In genomic region chr3:104220295-104220965, GRCm38 (mm10) we compare ENCODE assay signal across 8 mouse cellular contexts. TPM values are rescaled to one million over a fixed set of nuclear protein-coding genes. Genes with fewer than 3 reads are reported as not detected.
A peak's percentile ranks its signal among the peaks of the same experiment; 100 is the strongest.
DNase-seq lines count a peak whose midpoint lies in the region; ATAC-seq lines count a peak whose summit lies in the region.

Gene Magi3 (minus strand): TSS chr3:104220374.

- H3K36me3 ChIP-seq in heart, embryonic 10.5 days = no peaks in the 10 kb centered on the region
- H3K36me3 ChIP-seq in kidney, embryonic 15.5 days = no peaks in the 10 kb centered on the region

- H3K27ac ChIP-seq in heart, embryonic 10.5 days = peak within 1 kb of the TSS; percentile 95
- peak within 1 kb of the TSS; percentile 98 for H3K27ac ChIP-seq in kidney, embryonic 15.5 days

- peak within 1 kb of the TSS; percentile 90 for H3K4me3 ChIP-seq in heart, embryonic 10.5 days
- H3K4me3 ChIP-seq in kidney, embryonic 15.5 days (replicated peaks) = peak within 1 kb of the TSS; percentile 91

- peaks cover 11% of the 10 kb centered on the region for H3K4me1 ChIP-seq in heart, embryonic 10.5 days
- peaks cover 15% of the 10 kb centered on the region for H3K4me1 ChIP-seq in kidney, embryonic 15.5 days

- ATAC-seq in erythroblast, adult 5-6 weeks (replicated peaks; ENCODE audit: low FRiP score, poor library complexity, severe bottlenecking) = peak; percentile 99
- ATAC-seq in kidney, embryonic 15.5 days (replicated peaks; ENCODE audit: low FRiP score) = peak; percentile 99
- peak; percentile 99 for ATAC-seq in monocyte, adult 5-6 weeks (replicated peaks; ENCODE audit: insufficient number of reproducible peaks, low FRiP score, low TSS enrichment, poor library complexity, severe bottlenecking)

- 0% methylated on average over 40 of the region's 46 CpGs for WGBS in heart, embryonic 10.5 days
- under 1% methylated on average over 45 of the region's 46 CpGs for WGBS in kidney, embryonic 15.5 days

- H3K9me3 ChIP-seq in heart, embryonic 10.5 days = no peaks in the 10 kb centered on the region
- H3K9me3 ChIP-seq in kidney, embryonic 15.5 days (replicated peaks) = no peaks in the 10 kb centered on the region

- H3K4me2 ChIP-seq in kidney, embryonic 15.5 days = peak within 1 kb of the TSS; percentile 79

- H3K27me3 ChIP-seq in heart, embryonic 10.5 days (ENCODE audit: insufficient read depth, poor library complexity, severe bottlenecking) = no peaks in the 10 kb centered on the region
- no peaks in the 10 kb centered on the region for H3K27me3 ChIP-seq in kidney, embryonic 15.5 days

- peak within 1 kb of the TSS; percentile 85 for H3K9ac ChIP-seq in kidney, embryonic 15.5 days

- peak; percentile 95 for DNase-seq in 416B (ENCODE audit: low read depth)
- peak; percentile 98 for DNase-seq in brain, adult 2 months (ENCODE audit: low read depth, low spot score)
- DNase-seq in heart, embryonic 10.5 days (ENCODE audit: low spot score) = peak; percentile 100
- peak; percentile 99 for DNase-seq in liver
- DNase-seq in spleen, postnatal 4 days (ENCODE audit: low spot score in 2 of 2) = peak; percentile 96 to 97

RNA-seq across cellular contexts. Expression of gene Magi3, which starts in this region (rescaled TPM):
- 1.7 TPM in 1 of 2 replicates, not detected in the other for total RNA-seq in erythroblast, adult 5-6 weeks (2015; ENCODE audit: low replicate concordance)
- 2.2 and 4.3 TPM in 2 replicates for total RNA-seq in erythroblast, adult 5-6 weeks (2017; ENCODE audit: low replicate concordance)
- 8.7 and 11.4 TPM in 2 replicates for polyA plus RNA-seq in heart, embryonic 10.5 days (2016; fragmentation: Nextera tagmentation; extraction: Ambion mirVana)
- 5.9 and 6.1 TPM in 2 replicates for polyA plus RNA-seq in kidney, embryonic 15.5 days (2015; fragmentation: Nextera tagmentation; extraction: Ambion mirVana)
- 2.0 to 6.7 TPM (median 3.4 TPM) in 3 replicates for total RNA-seq in monocyte, adult 5-6 weeks (2017)

Comparison
In these comparisons a context has a peak if more than half of its experiments do, and no peak if none do; other contexts are left out.
1. Peak in every context shown above with its lines: DNase-seq, ATAC-seq, H3K4me3 ChIP-seq and H3K27ac ChIP-seq.